Mouse (Mus musculus) MEL (cell line): ENCODE measurements around the gene Bag3.

Source experiments
- CTCF ChIP-seq, 3 experiments: IDR thresholded peaks in 2 of 3; conservative IDR thresholded peaks in 1 of 3; 2 replicates each; pipeline ENCODE4 v1.5.1; 2011 to 2012; ENCODE audit warnings: low read length in 3 of 3, low read depth in 2 of 3, mild to moderate bottlenecking in 2 of 3, improper control_type of control experiment in 1 of 3, inconsistent platforms in 1 of 3, mixed read lengths in 1 of 3, moderate library complexity in 1 of 3; ENCODE audit not compliant: control insufficient read depth in 1 of 3, insufficient read depth in 1 of 3, poor library complexity in 1 of 3, severe bottlenecking in 1 of 3
- POLR2A ChIP-seq, 2 experiments: IDR thresholded peaks; 2 replicates each; pipeline ENCODE4 v1.6.1; 2011 to 2012; ENCODE audit warnings: low read length in 2 of 2, mild to moderate bottlenecking in 2 of 2, control low read depth in 1 of 2, improper control_type of control experiment in 1 of 2, low read depth in 1 of 2, moderate library complexity in 1 of 2; ENCODE audit not compliant: control insufficient read depth in 1 of 2, insufficient read depth in 1 of 2, poor library complexity in 1 of 2
- POLR2AphosphoS5 ChIP-seq: IDR thresholded peaks from 2 replicates; pipeline ENCODE4 v1.6.1; 2012; ENCODE audit warnings: low read depth, borderline replicate concordance, mild to moderate bottlenecking, inconsistent platforms, low read length, moderate library complexity, mixed read lengths
- SMC3 ChIP-seq: IDR thresholded peaks from 2 replicates; pipeline ENCODE4 v1.6.1; 2011; ENCODE audit warnings: low read depth, low read length, improper control_type of control experiment
- ZKSCAN1 ChIP-seq: IDR thresholded peaks from 2 replicates; pipeline ENCODE4 v1.6.1; 2012; ENCODE audit warnings: low read depth, mild to moderate bottlenecking, inconsistent platforms, low read length, improper control_type of control experiment, moderate library complexity
- ZMIZ1 ChIP-seq: IDR thresholded peaks from 2 replicates; pipeline ENCODE4 v1.6.1; 2012; ENCODE audit warnings: low read depth, mild to moderate bottlenecking, inconsistent platforms, low read length, improper control_type of control experiment, moderate library complexity

GRCm38 (mm10) chr7:128494546-128494945, 28.9 kb upstream of the Bag3 start:
- no peak for TF ChIP-seq POLR2AphosphoS5
- TF ChIP-seq CTCF (IDR thresholded peaks at IDR 0.05 in 2 of 3, conservative IDR thresholded peaks at IDR 0.05 in 1 of 3; ENCODE audit: control insufficient read depth in 1 of 3, insufficient read depth in 1 of 3, low read depth in 2 of 3, low read length in 3 of 3, poor library complexity in 1 of 3, severe bottlenecking in 1 of 3), result no peak
- no peak for TF ChIP-seq SMC3
- no peak for TF ChIP-seq ZMIZ1
- no peak for TF ChIP-seq POLR2A (IDR thresholded peaks at IDR 0.05; ENCODE audit: control insufficient read depth in 1 of 2, insufficient read depth in 1 of 2, low read depth in 1 of 2, low read length in 2 of 2, poor library complexity in 1 of 2)
- TF ChIP-seq ZKSCAN1, result no peak
